ENCODE assay signal across 24 mouse cellular contexts in genomic region chr14:34903854-34904253, GRCm38 (mm10).
DNase-seq lines count a peak whose midpoint lies in the region; ATAC-seq and TF ChIP-seq lines count a peak whose summit lies in the region.
"Had no signal": no experiment of that assay in that cellular context is flagged by ENCODE, and none has a peak within 500 bp of the region (broad histone marks: within the 10 kb centered on the region; RNA-seq: fewer than 3 reads in every experiment).

No protein-coding gene starts in this region.

- H3K27me3 ChIP-seq in midbrain, embryonic 11.5 days (ENCODE audit: control insufficient read depth, insufficient read depth, low read length) = no peaks in the 10 kb centered on the region
- no peaks in the 10 kb centered on the region for H3K27me3 ChIP-seq in midbrain, embryonic 10.5 days (ENCODE audit: low read depth, poor library complexity, severe bottlenecking)
- H3K27me3 ChIP-seq in hindbrain, embryonic 13.5 days = no peaks in the 10 kb centered on the region
- H3K27me3 ChIP-seq in midbrain, embryonic 14.5 days (ENCODE audit: control insufficient read depth, insufficient read depth, low read length) = no peaks in the 10 kb centered on the region
- H3K27me3 ChIP-seq in cerebellum, adult 2 months (ENCODE audit: control insufficient read depth, insufficient read depth, low read length) = no peaks in the 10 kb centered on the region
- H3K27me3 ChIP-seq: kidney, embryonic 15.5 days; liver, embryonic 12.5 days; megakaryocyte, embryonic 14.5 days had no signal

- H3K4me2 ChIP-seq in midbrain, embryonic 11.5 days = no peak overlapping the region
- H3K4me2 ChIP-seq in hindbrain, embryonic 13.5 days = no peak overlapping the region
- no peak overlapping the region for H3K4me2 ChIP-seq in midbrain, embryonic 14.5 days (ENCODE audit: low read length)
- H3K4me2 ChIP-seq: kidney, embryonic 15.5 days; limb, embryonic 12.5 days; liver, embryonic 12.5 days had no signal

- no peak overlapping the region for H3K9ac ChIP-seq in midbrain, embryonic 11.5 days (ENCODE audit: low read length)
- no peak overlapping the region for H3K9ac ChIP-seq in hindbrain, embryonic 13.5 days
- no peak overlapping the region for H3K9ac ChIP-seq in midbrain, embryonic 14.5 days (replicated peaks; ENCODE audit: low read length)
- H3K9ac ChIP-seq: kidney, embryonic 15.5 days; limb, embryonic 12.5 days; liver, embryonic 12.5 days had no signal

- no peak for TF ChIP-seq POLR2A in cerebellum, adult 2 months (IDR thresholded peaks at IDR 0.05; ENCODE audit: borderline replicate concordance, insufficient read depth, low read length)

- DNase-seq in midbrain, embryonic 11.5 days (ENCODE audit: low spot score, missing footprints) = no peak
- DNase-seq in midbrain, embryonic 10.5 days (ENCODE audit: low spot score) = no peak
- peak; percentile 55 for DNase-seq in midbrain, embryonic 14.5 days
- no peak for DNase-seq in layer of hippocampus, adult 9-10 months (ENCODE audit: low spot score)
- DNase-seq in cerebellum, adult 2 months = no peak
- DNase-seq in heart, adult 11 months = no peak
- DNase-seq: adrenal gland, postnatal 25 days; B cell, adult 2 months; cerebellum, adult 18-20 months; cerebellum, postnatal 36 days; heart, adult 18-20 months; heart, postnatal 36 days; kidney, postnatal 4 days; lung, adult 2 months; spleen, adult 18-20 months; thymus, adult 18-20 months; thymus, postnatal 4 days had no signal

- H3K4me1 ChIP-seq in midbrain, embryonic 11.5 days (ENCODE audit: control insufficient read depth, insufficient read depth, low read length) = peaks cover 2% of the 10 kb centered on the region; the same call in 1 of the 2 replicates
- peaks cover 13% of the 10 kb centered on the region for H3K4me1 ChIP-seq in midbrain, embryonic 10.5 days
- H3K4me1 ChIP-seq in hindbrain, embryonic 13.5 days (replicated peaks) = peaks cover 39% of the 10 kb centered on the region
- H3K4me1 ChIP-seq in midbrain, embryonic 14.5 days (ENCODE audit: control insufficient read depth, insufficient read depth, low read length) = peaks cover 27% of the 10 kb centered on the region
- H3K4me1 ChIP-seq in cerebellum, adult 2 months (ENCODE audit: control insufficient read depth, insufficient read depth, low read length) = peaks cover 3% of the 10 kb centered on the region; the same call in 1 of the 2 replicates
- H3K4me1 ChIP-seq: kidney, embryonic 15.5 days; limb, embryonic 12.5 days; liver, embryonic 12.5 days; megakaryocyte, embryonic 14.5 days had no signal

- no peaks in the 10 kb centered on the region for H3K9me3 ChIP-seq in midbrain, embryonic 11.5 days (ENCODE audit: control insufficient read depth, low read length)
- H3K9me3 ChIP-seq in midbrain, embryonic 10.5 days (replicated peaks) = no peaks in the 10 kb centered on the region
- no peaks in the 10 kb centered on the region for H3K9me3 ChIP-seq in hindbrain, embryonic 13.5 days
- H3K9me3 ChIP-seq in midbrain, embryonic 14.5 days (ENCODE audit: control insufficient read depth, low read length) = no peaks in the 10 kb centered on the region
- H3K9me3 ChIP-seq: kidney, embryonic 15.5 days; limb, embryonic 12.5 days; liver, embryonic 12.5 days; megakaryocyte, embryonic 14.5 days had no signal

- WGBS in midbrain, embryonic 11.5 days = 70% methylated on average over 4 of the region's 4 CpGs
- WGBS in midbrain, embryonic 10.5 days = 66% methylated on average over 4 of the region's 4 CpGs
- WGBS in hindbrain, embryonic 13.5 days = 34% methylated on average over 4 of the region's 4 CpGs
- WGBS in midbrain, embryonic 14.5 days = 19% methylated on average over 4 of the region's 4 CpGs
- 85% methylated on average over 4 of the region's 4 CpGs for WGBS in cerebellum, adult 2 months

- ATAC-seq in midbrain, embryonic 11.5 days (ENCODE audit: low FRiP score) = peak; percentile 49; the same call in 1 of the 2 replicates
- ATAC-seq in hindbrain, embryonic 13.5 days (ENCODE audit: low FRiP score) = peak; percentile 43; the same call in 1 of the 2 replicates
- no peak; the same call in 1 of the 2 replicates for ATAC-seq in midbrain, embryonic 14.5 days (ENCODE audit: low FRiP score, low TSS enrichment)
- ATAC-seq: intestine, embryonic 16.5 days; liver, embryonic 12.5 days had no signal

- H3K36me3 ChIP-seq in midbrain, embryonic 11.5 days (ENCODE audit: control insufficient read depth, insufficient read depth, low read length) = no peaks in the 10 kb centered on the region
- H3K36me3 ChIP-seq in midbrain, embryonic 10.5 days = no peaks in the 10 kb centered on the region
- H3K36me3 ChIP-seq in hindbrain, embryonic 13.5 days = no peaks in the 10 kb centered on the region
- H3K36me3 ChIP-seq in midbrain, embryonic 14.5 days (ENCODE audit: control insufficient read depth, insufficient read depth, low read length) = no peaks in the 10 kb centered on the region
- H3K36me3 ChIP-seq: kidney, embryonic 15.5 days; limb, embryonic 12.5 days; liver, embryonic 12.5 days had no signal

- H3K27ac ChIP-seq in midbrain, embryonic 11.5 days (ENCODE audit: low read depth, low read length) = no peak overlapping the region
- no peak overlapping the region; the same call in 1 of the 2 replicates for H3K27ac ChIP-seq in midbrain, embryonic 10.5 days (replicated peaks)
- peak overlapping the region; percentile 75 for H3K27ac ChIP-seq in hindbrain, embryonic 13.5 days
- peak overlapping the region; percentile 53 for H3K27ac ChIP-seq in midbrain, embryonic 14.5 days (replicated peaks; ENCODE audit: low read depth, low read length)
- H3K27ac ChIP-seq in cerebellum, adult 2 months (ENCODE audit: insufficient read depth, low read length) = no peak overlapping the region
- H3K27ac ChIP-seq: kidney, embryonic 15.5 days; limb, embryonic 12.5 days; liver, embryonic 12.5 days had no signal

- H3K4me3 ChIP-seq in midbrain, embryonic 11.5 days (ENCODE audit: low read depth, low read length) = no peak overlapping the region
- no peak overlapping the region for H3K4me3 ChIP-seq in midbrain, embryonic 10.5 days
- H3K4me3 ChIP-seq in hindbrain, embryonic 13.5 days = no peak overlapping the region
- no peak overlapping the region for H3K4me3 ChIP-seq in midbrain, embryonic 14.5 days (replicated peaks; ENCODE audit: low read depth, low read length)
- H3K4me3 ChIP-seq in cerebellum, adult 2 months (replicated peaks; ENCODE audit: insufficient read depth, low read depth, low read length) = no peak overlapping the region
- H3K4me3 ChIP-seq: kidney, embryonic 15.5 days; limb, embryonic 12.5 days; liver, embryonic 12.5 days; megakaryocyte, embryonic 14.5 days; myocyte had no signal

- TF ChIP-seq CTCF in cerebellum, adult 2 months (IDR thresholded peaks at IDR 0.05; ENCODE audit: borderline replicate concordance, insufficient read depth, low read depth, low read length) = no peak

Comparison
In these comparisons a context has a peak if more than half of its experiments do, and no peak if none do; other contexts are left out.
1. H3K27ac ChIP-seq: peak in hindbrain, embryonic 13.5 days (single experiment) and midbrain, embryonic 14.5 days (single experiment); none in midbrain, embryonic 11.5 days (single experiment), midbrain, embryonic 10.5 days (single experiment) and cerebellum, adult 2 months (single experiment).